Mouse (Mus musculus) forelimb bud, embryonic 11.5 days (tissue): ENCODE results near the gene Zdhhc14.
"Not testable (repeated sequence)": the region's sequence is repeated elsewhere in the genome, so short reads cannot be mapped to it uniquely, and the experiment has no call there.

ENCODE experiments used
- DNase-seq: peaks from one replicate; pipeline ENCODE4 v3.0.0-alpha.2; 2012; ENCODE audit warnings: low read depth, low spot score

The Zdhhc14 gene

GRCm38 (mm10) chr17:5600505-5601027, 108.2 kb downstream of the Zdhhc14 start:
- no peak for DNase-seq

- no peak for DNase-seq
Observed at GRCm38 (mm10) chr17:5601953-5602352, 109.6 kb downstream of the Zdhhc14 start.

GRCm38 (mm10) chr17:5606151-5606591, 113.8 kb downstream of the Zdhhc14 start:
- no peak for DNase-seq

- no peak for DNase-seq
Observed at GRCm38 (mm10) chr17:5607352-5607751, 115.0 kb downstream of the Zdhhc14 start.

- no peak for DNase-seq
Observed at GRCm38 (mm10) chr17:5609875-5610552, 117.7 kb downstream of the Zdhhc14 start.

- DNase-seq: no peak
Observed at GRCm38 (mm10) chr17:5612236-5612635, 119.9 kb downstream of the Zdhhc14 start.

- DNase-seq: no peak
Observed at GRCm38 (mm10) chr17:5614771-5615318, 122.5 kb downstream of the Zdhhc14 start.

GRCm38 (mm10) chr17:5621626-5622591, 129.6 kb downstream of the Zdhhc14 start:
- DNase-seq: no peak

GRCm38 (mm10) chr17:5622764-5623163, 130.4 kb downstream of the Zdhhc14 start:
- DNase-seq: no peak

- DNase-seq: no peak
Observed at GRCm38 (mm10) chr17:5623181-5623580, 130.8 kb downstream of the Zdhhc14 start.

GRCm38 (mm10) chr17:5624815-5625214, 132.5 kb downstream of the Zdhhc14 start:
- DNase-seq: not testable (repeated sequence)

GRCm38 (mm10) chr17:5626402-5626801, 134.0 kb downstream of the Zdhhc14 start:
- no peak for DNase-seq

GRCm38 (mm10) chr17:5627664-5628063, 135.3 kb downstream of the Zdhhc14 start:
- no peak for DNase-seq

GRCm38 (mm10) chr17:5629651-5630050, 137.3 kb downstream of the Zdhhc14 start:
- no peak for DNase-seq

- no peak for DNase-seq
Observed at GRCm38 (mm10) chr17:5635254-5635653, 142.9 kb downstream of the Zdhhc14 start.

- no peak for DNase-seq
Observed at GRCm38 (mm10) chr17:5641436-5641835, 149.1 kb downstream of the Zdhhc14 start.

GRCm38 (mm10) chr17:5642918-5643721, 150.8 kb downstream of the Zdhhc14 start:
- no peak for DNase-seq

GRCm38 (mm10) chr17:5650124-5650523, 157.8 kb downstream of the Zdhhc14 start:
- no peak for DNase-seq

GRCm38 (mm10) chr17:5650642-5651041, 158.3 kb downstream of the Zdhhc14 start:
- no peak for DNase-seq

- DNase-seq: no peak
Observed at GRCm38 (mm10) chr17:5651551-5651950, 159.2 kb downstream of the Zdhhc14 start.

GRCm38 (mm10) chr17:5653981-5654380, 161.6 kb downstream of the Zdhhc14 start:
- DNase-seq: no peak
